Mouse (Mus musculus): ENCODE results near the gene Usf2.

DNA sequence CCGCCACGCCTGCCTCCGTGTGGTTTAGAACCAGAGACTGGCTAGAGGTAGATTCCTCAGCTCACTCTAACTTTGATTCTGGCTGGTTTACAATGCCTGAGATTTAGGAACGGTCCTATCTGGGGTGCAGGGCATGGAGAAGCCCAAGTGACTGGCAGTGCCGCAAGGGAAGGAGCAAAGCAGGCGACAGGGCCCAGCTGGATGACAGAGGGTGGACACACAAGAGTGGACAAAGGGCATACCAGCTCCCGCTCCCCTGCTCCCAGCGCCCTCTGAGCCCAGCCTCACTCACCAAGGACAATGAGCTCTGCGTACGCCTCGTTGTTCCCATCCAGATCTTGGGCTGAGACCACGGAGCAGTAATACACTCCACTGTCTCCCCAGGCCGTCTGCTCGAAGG is 9.1 kb upstream of the Usf2 start:
- no peak for TF ChIP-seq CTCF (IDR thresholded peaks at IDR 0.05; ENCODE audit: control insufficient read depth, insufficient read depth, low read length)
- TF ChIP-seq POLR2A (IDR thresholded peaks at IDR 0.05; ENCODE audit: borderline replicate concordance, control insufficient read depth, low read depth, low read length), result no peak
